In genomic region chr19:32954001-32954605, GRCm38 (mm10) we compare ENCODE assay signal across 8 mouse cellular contexts.
A peak's percentile ranks its signal among the peaks of the same experiment; 100 is the strongest.
DNase-seq lines count a peak whose midpoint lies in the region; TF ChIP-seq lines count a peak whose summit lies in the region.

No protein-coding gene starts in this region.

- TF ChIP-seq POLR2A in kidney, adult 2 months (IDR thresholded peaks at IDR 0.05; ENCODE audit: low read depth, low read length): no peak
- no peak for TF ChIP-seq POLR2A in olfactory bulb, adult 2 months (IDR thresholded peaks at IDR 0.05; ENCODE audit: insufficient read depth, low read depth, low read length)

- intact Hi-C loops in gastrocnemius, adult 2 months (cut with DNase I): loop anchor here (1.0 kb wide), 1 partner anchor 194 kb away; no protein-coding TSS in a partner anchor

- 47% methylated on average over 4 of the region's 4 CpGs for WGBS in kidney, adult 2 months
- 26% methylated on average over 4 of the region's 4 CpGs for WGBS in olfactory bulb, adult 2 months

- H3K4me1 ChIP-seq in kidney, adult 2 months (ENCODE audit: control insufficient read depth, insufficient read depth, low read length): no peaks in the 10 kb centered on the region; the same call in 1 of the 2 replicates
- peaks cover 26% of the 10 kb centered on the region for H3K4me1 ChIP-seq in olfactory bulb, adult 2 months (ENCODE audit: control insufficient read depth, insufficient read depth, low read length)

- H3K36me3 ChIP-seq in kidney, adult 2 months (ENCODE audit: control insufficient read depth, insufficient read depth, low read length): no peaks in the 10 kb centered on the region

- H3K27ac ChIP-seq in kidney, adult 2 months (ENCODE audit: insufficient read depth, low read depth, low read length): no peak overlapping the region
- peak overlapping the region; percentile 46 for H3K27ac ChIP-seq in gastrocnemius, adult 2 months
- H3K27ac ChIP-seq in olfactory bulb, adult 2 months (ENCODE audit: insufficient read depth, low read depth, low read length): 0 out of 2 replicates have a peak overlapping the region, but pooled peaks have one; percentile 39

- no peaks in the 10 kb centered on the region for H3K27me3 ChIP-seq in kidney, adult 2 months (replicated peaks; ENCODE audit: control insufficient read depth, insufficient read depth, low read length)

- DNase-seq in kidney, adult 2 months: peak; percentile 46
- no peak for DNase-seq in kidney, adult 11 months
- DNase-seq in CD4-positive, CD25-positive, alpha-beta regulatory T cell, adult 2 months (ENCODE audit: low read depth, low spot score): peak; percentile 70
- DNase-seq in adrenal gland, postnatal 14 days: peak; percentile 45
- DNase-seq in gastrocnemius, adult 2 months: no peak
- DNase-seq in layer of hippocampus, postnatal 10 days (ENCODE audit: low spot score in 2 of 2): peak; percentile 27 to 33
- no peak for DNase-seq in neural tube, embryonic 10.5 days (ENCODE audit: extremely low spot score, low spot score)

- peak; percentile 57 for TF ChIP-seq CTCF in kidney, adult 2 months (conservative IDR thresholded peaks at IDR 0.05; ENCODE audit: insufficient read depth, insufficient read length, low read depth, low read length)
- peak; percentile 72 for TF ChIP-seq CTCF in gastrocnemius, adult 2 months (IDR thresholded peaks at IDR 0.05)
- TF ChIP-seq CTCF in olfactory bulb, adult 2 months (IDR thresholded peaks at IDR 0.05; ENCODE audit: insufficient read depth, low read depth, low read length): no peak

- no peak overlapping the region for H3K4me3 ChIP-seq in kidney, adult 2 months (ENCODE audit: insufficient read depth, low read depth, low read length)
- no peak overlapping the region for H3K4me3 ChIP-seq in gastrocnemius, adult 2 months
- H3K4me3 ChIP-seq in olfactory bulb, adult 2 months (ENCODE audit: insufficient read depth, low read depth, low read length): no peak overlapping the region

Comparison
In these comparisons a context has a peak if more than half of its experiments do, and no peak if none do; other contexts are left out.
1. DNase-seq: peak in kidney, adult 2 months (single experiment), CD4-positive, CD25-positive, alpha-beta regulatory T cell, adult 2 months (single experiment), adrenal gland, postnatal 14 days (single experiment) and layer of hippocampus, postnatal 10 days (2 of 2); none in kidney, adult 11 months (single experiment), gastrocnemius, adult 2 months (single experiment) and neural tube, embryonic 10.5 days (single experiment).